Mouse (Mus musculus) lung, embryonic 14.5 days (tissue): ENCODE measurements around the gene Kremen1. TPM values are rescaled to one million over a fixed set of nuclear protein-coding genes. Genes with fewer than 3 reads are reported as not detected.

ENCODE experiments used
- ATAC-seq: fragments of 200-750 bp; cut with Nextera tagmentation; 2 replicates; pipeline ENCODE4 v1.8.0; 2017; ENCODE audit warnings: mild to moderate bottlenecking, moderate TSS enrichment, moderate library complexity; ENCODE audit not compliant: insufficient read depth
- DNase-seq: peaks from one replicate; pipeline ENCODE4 v3.0.0-alpha.2; 2015
- H3K27ac ChIP-seq: fragments of 300-500 bp; sonication (generic); 2 replicates; pipeline ENCODE4 v1.5.1; 2014; ENCODE audit warnings: low read depth, mild to moderate bottlenecking, moderate library complexity
- H3K27me3 ChIP-seq: fragments of 300-500 bp; sonication (generic); 2 replicates; pipeline ENCODE4 v1.6.1; 2014; ENCODE audit warnings: low read length, control low read depth; ENCODE audit not compliant: insufficient read depth
- H3K36me3 ChIP-seq: fragments of 300-500 bp; sonication (generic); 2 replicates; pipeline ENCODE4 v1.6.1; 2014; ENCODE audit warnings: control low read depth; ENCODE audit not compliant: insufficient read depth
- H3K4me1 ChIP-seq: fragments of 300-500 bp; sonication (generic); 2 replicates; pipeline ENCODE4 v1.6.1; 2014; ENCODE audit warnings: antibody characterized with exemption, control low read depth; ENCODE audit not compliant: insufficient read depth
- H3K4me2 ChIP-seq: fragments of 300-500 bp; sonication (generic); 2 replicates; pipeline ENCODE4 v1.6.1; 2014; ENCODE audit warnings: mild to moderate bottlenecking
- H3K4me3 ChIP-seq: fragments of 300-500 bp; sonication (generic); 2 replicates; pipeline ENCODE4 v1.5.1; 2014; ENCODE audit warnings: low read depth, low read length
- H3K9ac ChIP-seq: fragments of 300-500 bp; sonication (generic); 2 replicates; pipeline ENCODE4 v1.6.1; 2014
- H3K9me3 ChIP-seq: fragments of 300-500 bp; sonication (generic); 2 replicates; pipeline ENCODE4 v1.6.1; 2016; ENCODE audit warnings: low read depth, low read length, control low read depth
- CTCF ChIP-seq: IDR thresholded peaks from 2 replicates; pipeline ENCODE4 v1.5.1; 2016; ENCODE audit warnings: antibody characterized with exemption, low read depth
- WGBS: fragments of 180-500 bp; shearing (Covaris S2); extraction: QIAGEN DNeasy Blood & Tissue Kit; methylation state at CpG from one replicate; pipeline ENCODE4 v1.1.7; 2014; 5-methylcytosine and 5-hydroxymethylcytosine counted together
- polyA plus RNA-seq: library from polyadenylated mRNA; unstranded; fragments of >200 nt; fragmentation: Nextera tagmentation; extraction: Ambion mirVana; gene quantifications from 2 replicates; pipeline ENCODE4 v1.2.1, GENCODE M21; 2014

Gene Kremen1
- polyA plus RNA-seq, 1 experiment from 2014 or later = 14.5 TPM

GRCm38 (mm10) chr11:5181850-5182404 is 79.4 kb downstream of the Kremen1 start:
- no peaks in the 10 kb centered on the region for H3K9me3 ChIP-seq
- H3K27me3 ChIP-seq = no peaks in the 10 kb centered on the region
- DNase-seq = peak; percentile 89
- peak overlapping the region; percentile 70; the same call in 1 of the 2 replicates for H3K27ac ChIP-seq
- H3K4me3 ChIP-seq = no peak overlapping the region
- TF ChIP-seq CTCF = peak; percentile 100
- 12% methylated on average over 13 of the region's 13 CpGs for WGBS
- H3K4me2 ChIP-seq = no peak overlapping the region
- H3K36me3 ChIP-seq = no peaks in the 10 kb centered on the region
- ATAC-seq = no peak
- no peak overlapping the region for H3K9ac ChIP-seq
- H3K4me1 ChIP-seq = peaks cover 4% of the 10 kb centered on the region; the same call in 1 of the 2 replicates

- Histone ChIP-seq H3K4me1 (peaks cover 4% of the 10 kb centered on the region; the same call in 1 of the 2 replicates), H3K4me3 (no peak overlapping the region), H3K9ac (no peak overlapping the region), H3K4me2 (no peak overlapping the region), H3K36me3 (no peaks in the 10 kb centered on the region), H3K27ac (no peak overlapping the region), H3K27me3 (no peaks in the 10 kb centered on the region), H3K9me3 (no peaks in the 10 kb centered on the region)
- WGBS = 38% methylated on average over 8 of the region's 8 CpGs
- ATAC-seq = no peak
- no peak for TF ChIP-seq CTCF
- DNase-seq = no peak
Observed at GRCm38 (mm10) chr11:5179391-5179790, 82.0 kb downstream of the Kremen1 start.

GRCm38 (mm10) chr11:5177171-5177570 is 84.2 kb downstream of the Kremen1 start:
- ATAC-seq = no peak
- no peak for TF ChIP-seq CTCF
- H3K9me3 ChIP-seq = no peaks in the 10 kb centered on the region
- H3K4me2 ChIP-seq = no peak overlapping the region
- DNase-seq = peak; percentile 58
- H3K36me3 ChIP-seq = no peaks in the 10 kb centered on the region
- no peak overlapping the region for H3K9ac ChIP-seq
- H3K27me3 ChIP-seq = no peaks in the 10 kb centered on the region
- H3K27ac ChIP-seq = peak overlapping the region; percentile 58; the same call in 1 of the 2 replicates
- H3K4me3 ChIP-seq = no peak overlapping the region
- 61% methylated on average over 12 of the region's 12 CpGs for WGBS
- H3K4me1 ChIP-seq = no peaks in the 10 kb centered on the region

- Histone ChIP-seq H3K4me2 (no peak overlapping the region), H3K9me3 (no peaks in the 10 kb centered on the region), H3K4me1 (no peaks in the 10 kb centered on the region), H3K4me3 (no peak overlapping the region), H3K27me3 (no peaks in the 10 kb centered on the region), H3K36me3 (no peaks in the 10 kb centered on the region), H3K9ac (no peak overlapping the region), H3K27ac (no peak overlapping the region)
- ATAC-seq (0 out of 2 replicates have a peak, but pooled peaks have one; percentile 15), DNase-seq (no peak)
- no peak for TF ChIP-seq CTCF
- 55% methylated on average over 8 of the region's 8 CpGs for WGBS
Observed at GRCm38 (mm10) chr11:5176685-5177084, 84.7 kb downstream of the Kremen1 start.

GRCm38 (mm10) chr11:5175866-5176265 is 85.5 kb downstream of the Kremen1 start:
- 72% methylated on average over 2 of the region's 2 CpGs for WGBS
- Histone ChIP-seq H3K9me3 (no peaks in the 10 kb centered on the region), H3K9ac (no peak overlapping the region), H3K4me1 (no peaks in the 10 kb centered on the region), H3K4me2 (no peak overlapping the region), H3K36me3 (no peaks in the 10 kb centered on the region), H3K27me3 (no peaks in the 10 kb centered on the region), H3K27ac (no peak overlapping the region), H3K4me3 (no peak overlapping the region)
- ATAC-seq (no peak), DNase-seq (no peak)
- no peak for TF ChIP-seq CTCF

- H3K9me3 ChIP-seq = no peaks in the 10 kb centered on the region
- no peaks in the 10 kb centered on the region for H3K4me1 ChIP-seq
- H3K27me3 ChIP-seq = no peaks in the 10 kb centered on the region
- no peak overlapping the region for H3K9ac ChIP-seq
- no peak for TF ChIP-seq CTCF
- H3K36me3 ChIP-seq = no peaks in the 10 kb centered on the region
- no peak overlapping the region for H3K27ac ChIP-seq
- no peak overlapping the region for H3K4me3 ChIP-seq
- WGBS = 87% methylated on average over 7 of the region's 7 CpGs
- ATAC-seq = no peak
- H3K4me2 ChIP-seq = no peak overlapping the region
- DNase-seq = no peak
Observed at GRCm38 (mm10) chr11:5175141-5175540, 86.2 kb downstream of the Kremen1 start.

GRCm38 (mm10) chr11:5172861-5173260 is 88.5 kb downstream of the Kremen1 start:
- Histone ChIP-seq H3K4me1 (no peaks in the 10 kb centered on the region), H3K4me2 (no peak overlapping the region), H3K36me3 (no peaks in the 10 kb centered on the region), H3K27ac (no peak overlapping the region), H3K27me3 (no peaks in the 10 kb centered on the region), H3K9me3 (no peaks in the 10 kb centered on the region), H3K9ac (no peak overlapping the region), H3K4me3 (no peak overlapping the region)
- no peak for DNase-seq
- TF ChIP-seq CTCF = no peak
- no peak for ATAC-seq
- WGBS = 48% methylated on average over 3 of the region's 3 CpGs

GRCm38 (mm10) chr11:5167311-5167710 is 94.0 kb downstream of the Kremen1 start:
- Histone ChIP-seq H3K9me3 (no peaks in the 10 kb centered on the region), H3K4me2 (no peak overlapping the region), H3K36me3 (no peaks in the 10 kb centered on the region), H3K9ac (no peak overlapping the region), H3K27ac (no peak overlapping the region), H3K4me1 (peaks cover 16% of the 10 kb centered on the region), H3K27me3 (no peaks in the 10 kb centered on the region), H3K4me3 (no peak overlapping the region)
- DNase-seq = no peak
- TF ChIP-seq CTCF = no peak
- ATAC-seq = no peak
- 88% methylated on average over 9 of the region's 9 CpGs for WGBS
